Mouse (Mus musculus) small intestine, adult 2 months (tissue): ENCODE measurements at regions not wholly inside any gene's neighbourhood (a gene's known extent, or its start where the extent isn't known, plus 50 kb on each side); places are given as distances from the start of the nearest gene placed in this dataset.

Source experiments
- CTCF ChIP-seq: fragments of 200-500 bp; IDR thresholded peaks from 2 replicates; pipeline ENCODE4 v1.5.1; 2012; ENCODE audit warnings: low read depth, mild to moderate bottlenecking, control low read depth, inconsistent platforms, low read length, moderate library complexity, mixed read lengths; ENCODE audit not compliant: insufficient replicate concordance, insufficient read length; ENCODE audit errors: extremely low read depth
- POLR2A ChIP-seq: fragments of 200-500 bp; IDR thresholded peaks from 2 replicates; pipeline ENCODE4 v1.6.1; 2012; ENCODE audit warnings: low read depth, mild to moderate bottlenecking, control low read depth, inconsistent platforms, low read length, moderate library complexity

- TF ChIP-seq POLR2A (no peak), CTCF (no peak)
Observed at GRCm38 (mm10) chr7:129693635-129694034, 102.0 kb downstream of the Wdr11 start.
